Mouse (Mus musculus) kidney, embryonic 14.5 days (tissue): ENCODE results near the gene Gm17490. TPM values are rescaled to one million over a fixed set of nuclear protein-coding genes. Genes with fewer than 3 reads are reported as not detected.

Experiments used
- ATAC-seq: fragments of 200-750 bp; cut with Nextera tagmentation; 2 replicates; pipeline ENCODE4 v1.8.0; 2017; ENCODE audit warnings: moderate number of reproducible peaks, mild to moderate bottlenecking, moderate TSS enrichment, moderate library complexity; ENCODE audit not compliant: low FRiP score, low TSS enrichment
- H3K27ac ChIP-seq: fragments of 300-500 bp; sonication (generic); 2 replicates; pipeline ENCODE4 v1.5.1; 2014; ENCODE audit warnings: low read depth, mild to moderate bottlenecking, low read length, moderate library complexity, mixed read lengths
- H3K27me3 ChIP-seq: fragments of 300-500 bp; sonication (generic); 2 replicates; pipeline ENCODE4 v1.6.1; 2014; ENCODE audit warnings: mild to moderate bottlenecking, low read length; ENCODE audit not compliant: control insufficient read depth, insufficient read depth
- H3K36me3 ChIP-seq: fragments of 300-500 bp; sonication (generic); 2 replicates; pipeline ENCODE4 v1.6.1; 2014; ENCODE audit warnings: low read length, mixed read lengths; ENCODE audit not compliant: control insufficient read depth, insufficient read depth
- H3K4me1 ChIP-seq: fragments of 300-500 bp; sonication (generic); 2 replicates; pipeline ENCODE4 v1.6.1; 2014; ENCODE audit warnings: low read length, mixed read lengths; ENCODE audit not compliant: control insufficient read depth, insufficient read depth
- H3K4me2 ChIP-seq: fragments of 300-500 bp; sonication (generic); replicated peaks from 2 replicates; pipeline ENCODE4 v1.6.1; 2014; ENCODE audit warnings: low read depth, mild to moderate bottlenecking, low read length
- H3K4me3 ChIP-seq: fragments of 300-500 bp; sonication (generic); 2 replicates; pipeline ENCODE4 v1.5.1; 2014; ENCODE audit warnings: mild to moderate bottlenecking, low read length
- H3K9ac ChIP-seq: fragments of 300-500 bp; sonication (generic); 2 replicates; pipeline ENCODE4 v1.6.1; 2014; ENCODE audit warnings: low read depth, mild to moderate bottlenecking, low read length, moderate library complexity
- H3K9me3 ChIP-seq: fragments of 300-500 bp; sonication (generic); 2 replicates; pipeline ENCODE4 v1.6.1; 2016; ENCODE audit warnings: low read length; ENCODE audit not compliant: control insufficient read depth
- WGBS: fragments of 180-500 bp; shearing (Covaris S2); extraction: QIAGEN DNeasy Blood & Tissue Kit; methylation state at CpG from one replicate; pipeline ENCODE4 v1.1.7; 2014; 5-methylcytosine and 5-hydroxymethylcytosine counted together
- polyA plus RNA-seq: library from polyadenylated mRNA; unstranded; fragments of >200 nt; fragmentation: Nextera tagmentation; extraction: Ambion mirVana; gene quantifications from 2 replicates; pipeline ENCODE4 v1.2.1, GENCODE M21; 2014

The Gm17490 gene
- not detected in 2 replicates for polyA plus RNA-seq

GRCm38 (mm10) chr2:11625890-11626289 lies at the start of gene Gm17490:
Gene Gm17490 (minus strand): TSS chr2:11626264.
- H3K4me1 ChIP-seq: no peaks in the 10 kb centered on the region
- WGBS: 97% methylated on average over 5 of the region's 5 CpGs
- no peak within 1 kb of the TSS for H3K9ac ChIP-seq

GRCm38 (mm10) chr2:11672144-11672543 lies 46.1 kb upstream of the Gm17490 start:
- Histone ChIP-seq H3K4me3 (no peak overlapping the region), H3K4me2 (no peak overlapping the region), H3K36me3 (no peaks in the 10 kb centered on the region), H3K9me3 (no peaks in the 10 kb centered on the region; the same call in 1 of the 2 replicates), H3K27ac (no peak overlapping the region), H3K9ac (no peak overlapping the region), H3K27me3 (peaks cover 4% of the 10 kb centered on the region; the same call in 1 of the 2 replicates), H3K4me1 (no peaks in the 10 kb centered on the region)
- WGBS: 25% methylated on average over 3 of the region's 3 CpGs
- no peak for ATAC-seq

More at GRCm38 (mm10) chr2:11625890-11626289, at the start of gene Gm17490:
- Histone ChIP-seq H3K9me3 (no peaks in the 10 kb centered on the region), H3K4me3 (no peak within 1 kb of the TSS), H3K4me2 (no peak within 1 kb of the TSS), H3K27ac (no peak within 1 kb of the TSS), H3K36me3 (no peaks in the 10 kb centered on the region), H3K27me3 (no peaks in the 10 kb centered on the region)
- no peak for ATAC-seq

- no peaks in the 10 kb centered on the region for H3K27me3 ChIP-seq
- ATAC-seq: no peak
- no peaks in the 10 kb centered on the region for H3K4me1 ChIP-seq
- no peak overlapping the region for H3K27ac ChIP-seq
- H3K9me3 ChIP-seq: no peaks in the 10 kb centered on the region
- no peaks in the 10 kb centered on the region for H3K36me3 ChIP-seq
- no peak overlapping the region for H3K9ac ChIP-seq
- H3K4me2 ChIP-seq: no peak overlapping the region
- H3K4me3 ChIP-seq: no peak overlapping the region
- 85% methylated on average over 3 of the region's 3 CpGs for WGBS
Measured at GRCm38 (mm10) chr2:11665326-11665725, 39.3 kb upstream of the Gm17490 start.

- ATAC-seq: no peak
- Histone ChIP-seq H3K9me3 (no peaks in the 10 kb centered on the region), H3K4me3 (no peak overlapping the region), H3K27ac (no peak overlapping the region), H3K27me3 (no peaks in the 10 kb centered on the region), H3K4me2 (no peak overlapping the region), H3K4me1 (no peaks in the 10 kb centered on the region), H3K9ac (no peak overlapping the region), H3K36me3 (no peaks in the 10 kb centered on the region)
- 85% methylated on average over 4 of the region's 4 CpGs for WGBS
Measured at GRCm38 (mm10) chr2:11664806-11665205, 38.7 kb upstream of the Gm17490 start.

- peak overlapping the region; percentile 34 for H3K4me2 ChIP-seq
- no peak for ATAC-seq
- no peak overlapping the region for H3K9ac ChIP-seq
- no peaks in the 10 kb centered on the region for H3K36me3 ChIP-seq
- no peak overlapping the region for H3K27ac ChIP-seq
- no peaks in the 10 kb centered on the region for H3K27me3 ChIP-seq
- H3K4me3 ChIP-seq: no peak overlapping the region
- H3K4me1 ChIP-seq: no peaks in the 10 kb centered on the region
- 52% methylated on average over 6 of the region's 6 CpGs for WGBS
- no peaks in the 10 kb centered on the region for H3K9me3 ChIP-seq
Measured at GRCm38 (mm10) chr2:11664367-11664766, 38.3 kb upstream of the Gm17490 start.

- no peaks in the 10 kb centered on the region for H3K4me1 ChIP-seq
- H3K36me3 ChIP-seq: no peaks in the 10 kb centered on the region
- 6% methylated on average over 10 of the region's 10 CpGs for WGBS
- H3K9me3 ChIP-seq: no peaks in the 10 kb centered on the region
- no peak overlapping the region for H3K27ac ChIP-seq
- H3K4me2 ChIP-seq: peak overlapping the region; percentile 34
- H3K27me3 ChIP-seq: no peaks in the 10 kb centered on the region
- peak; percentile 88 for ATAC-seq
- no peak overlapping the region for H3K4me3 ChIP-seq
- H3K9ac ChIP-seq: no peak overlapping the region
Measured at GRCm38 (mm10) chr2:11663961-11664360, 37.9 kb upstream of the Gm17490 start.

GRCm38 (mm10) chr2:11662907-11663230 lies 36.8 kb upstream of the Gm17490 start:
- Histone ChIP-seq H3K4me2 (no peak overlapping the region), H3K36me3 (no peaks in the 10 kb centered on the region), H3K4me3 (no peak overlapping the region), H3K27ac (no peak overlapping the region), H3K4me1 (no peaks in the 10 kb centered on the region), H3K9ac (no peak overlapping the region), H3K27me3 (no peaks in the 10 kb centered on the region), H3K9me3 (no peaks in the 10 kb centered on the region)
- no peak for ATAC-seq
- WGBS: 89% methylated on average over 1 of the region's 1 CpGs

GRCm38 (mm10) chr2:11662143-11662906 lies 36.3 kb upstream of the Gm17490 start:
- Histone ChIP-seq H3K4me2 (no peak overlapping the region), H3K27me3 (no peaks in the 10 kb centered on the region), H3K36me3 (no peaks in the 10 kb centered on the region), H3K4me1 (no peaks in the 10 kb centered on the region), H3K9me3 (no peaks in the 10 kb centered on the region), H3K27ac (no peak overlapping the region), H3K4me3 (no peak overlapping the region), H3K9ac (no peak overlapping the region)
- no peak for ATAC-seq
- 82% methylated on average over 6 of the region's 6 CpGs for WGBS

GRCm38 (mm10) chr2:11659263-11659662 lies 33.2 kb upstream of the Gm17490 start:
- no peak overlapping the region for H3K4me2 ChIP-seq
- H3K27ac ChIP-seq: no peak overlapping the region
- no peak for ATAC-seq
- H3K27me3 ChIP-seq: no peaks in the 10 kb centered on the region
- H3K9me3 ChIP-seq: no peaks in the 10 kb centered on the region
- H3K4me3 ChIP-seq: no peak overlapping the region
- no peak overlapping the region for H3K9ac ChIP-seq
- no peaks in the 10 kb centered on the region for H3K4me1 ChIP-seq
- no peaks in the 10 kb centered on the region for H3K36me3 ChIP-seq
- WGBS: 15% methylated on average over 2 of the region's 2 CpGs
